ENCODE assay signal across 17 mouse cellular contexts in the genomic region with DNA sequence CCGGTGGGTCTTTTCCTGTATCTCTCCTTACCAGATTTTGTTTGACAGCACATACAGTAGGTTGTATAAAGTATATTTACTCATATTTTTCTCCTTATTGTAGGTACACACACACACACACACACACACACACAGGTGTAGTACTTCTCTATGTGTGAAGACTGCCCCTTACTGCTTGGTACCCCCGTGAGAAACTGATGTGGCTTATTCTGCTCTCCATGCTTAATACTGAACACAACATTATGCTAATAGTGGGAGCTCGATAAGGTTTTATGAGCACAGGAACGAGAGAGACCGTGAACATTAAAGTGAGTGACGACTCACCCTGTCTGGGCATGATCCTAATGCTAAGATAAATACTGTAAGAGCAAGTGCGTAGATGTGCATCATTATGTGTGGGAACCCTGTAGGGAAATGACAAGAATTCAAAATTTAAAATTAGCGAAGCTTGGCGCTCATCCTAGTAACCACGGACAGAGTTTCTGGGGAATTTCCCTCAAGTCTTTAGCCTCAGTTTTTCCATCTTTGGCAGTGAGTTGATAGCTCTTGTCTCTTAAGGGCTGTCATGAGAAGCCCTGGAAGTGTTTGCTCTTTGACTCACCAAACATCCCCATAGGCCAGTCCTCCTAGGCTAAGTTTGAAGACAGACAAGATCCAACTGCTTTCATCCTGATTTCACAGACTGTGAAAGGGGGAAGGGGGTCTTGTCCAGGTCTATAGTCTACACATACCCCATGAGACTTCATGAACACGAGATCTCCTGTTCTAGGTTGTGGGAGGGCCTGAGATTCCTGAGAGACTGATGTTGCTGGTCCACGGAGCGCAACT. TPM values are rescaled to one million over a fixed set of nuclear protein-coding genes. Genes with fewer than 3 reads are reported as not detected.
DNase-seq lines count a peak whose midpoint lies in the region; ATAC-seq and TF ChIP-seq lines count a peak whose summit lies in the region.
"Had no signal": no experiment of that assay in that cellular context is flagged by ENCODE, and none has a peak within 500 bp of the region (broad histone marks: within the 10 kb centered on the region; RNA-seq: fewer than 3 reads in every experiment).

No protein-coding gene starts in this region.

- H3K9me3 ChIP-seq in heart, postnatal 0 days (replicated peaks; ENCODE audit: control insufficient read depth, low read length): 0 out of 2 replicates have a peak, but pooled peaks cover 4% of the 10 kb centered on the region
- H3K9me3 ChIP-seq in CH12.LX (replicated peaks; ENCODE audit: low read length): no peaks in the 10 kb centered on the region
- no peaks in the 10 kb centered on the region for H3K9me3 ChIP-seq in limb, embryonic 14.5 days (ENCODE audit: control insufficient read depth, low read length)
- H3K9me3 ChIP-seq: forebrain, embryonic 12.5 days had no signal

- H3K27me3 ChIP-seq in heart, postnatal 0 days (ENCODE audit: control insufficient read depth, insufficient read depth, low read length): no peaks in the 10 kb centered on the region
- no peaks in the 10 kb centered on the region for H3K27me3 ChIP-seq in CH12.LX (replicated peaks)
- H3K27me3 ChIP-seq in limb, embryonic 14.5 days (ENCODE audit: control insufficient read depth, insufficient read depth, low read length): no peaks in the 10 kb centered on the region
- H3K27me3 ChIP-seq: forebrain, embryonic 12.5 days; megakaryocyte, embryonic 14.5 days had no signal

- in situ Hi-C loops in CH12.LX (cut with MboI; ENCODE audit: low pct_ligation_motif_present, low pct_unique_long_range_greater_than_20kb, low sequenced_read_pairs): no loop called here

- no peaks in the 10 kb centered on the region for H3K79me2 ChIP-seq in CH12.LX (replicated peaks; ENCODE audit: control insufficient read depth, extremely low read depth, insufficient read depth, poor library complexity, severe bottlenecking)

- H3K4me2 ChIP-seq in heart, postnatal 0 days (ENCODE audit: low read depth, low read length): no peak overlapping the region
- 0 out of 2 replicates have a peak overlapping the region, but pooled peaks have one; percentile 15 for H3K4me2 ChIP-seq in CH12.LX (ENCODE audit: insufficient read depth, low read depth, poor library complexity, severe bottlenecking)
- H3K4me2 ChIP-seq in limb, embryonic 14.5 days (replicated peaks; ENCODE audit: low read depth, low read length, severe bottlenecking): no peak overlapping the region
- H3K4me2 ChIP-seq: forebrain, embryonic 12.5 days had no signal

- no peak for TF ChIP-seq RAD21 in CH12.LX (IDR thresholded peaks at IDR 0.05; ENCODE audit: low read depth, low read length)

- ATAC-seq in heart, postnatal 0 days (ENCODE audit: insufficient read depth, low read depth): no peak
- ATAC-seq in limb, embryonic 14.5 days (ENCODE audit: low FRiP score, low read depth): 0 out of 2 replicates have a peak, but pooled peaks have one; percentile 34
- ATAC-seq: intestine, embryonic 16.5 days had no signal

- WGBS in heart, postnatal 0 days: 68% methylated on average over 13 of the region's 13 CpGs
- 50% methylated on average over 13 of the region's 13 CpGs for WGBS in limb, embryonic 14.5 days

- no peak overlapping the region for H3K9ac ChIP-seq in heart, postnatal 0 days (replicated peaks; ENCODE audit: low read depth, low read length)
- H3K9ac ChIP-seq in CH12.LX (ENCODE audit: insufficient read depth, low read depth): no peak overlapping the region
- no peak overlapping the region for H3K9ac ChIP-seq in limb, embryonic 14.5 days (ENCODE audit: low read depth, low read length, severe bottlenecking)
- H3K9ac ChIP-seq: forebrain, embryonic 12.5 days had no signal

- TF ChIP-seq CTCF in heart, postnatal 0 days (IDR thresholded peaks at IDR 0.05; ENCODE audit: low read depth): no peak
- TF ChIP-seq CTCF in CH12.LX (conservative IDR thresholded peaks at IDR 0.05 in 1 of 2, IDR thresholded peaks at IDR 0.05 in 1 of 2; ENCODE audit: low read depth in 2 of 2, low read length in 2 of 2): no peak

- no peak for TF ChIP-seq EP300 in heart, postnatal 0 days (IDR thresholded peaks at IDR 0.05; ENCODE audit: low read depth)
- no peak for TF ChIP-seq EP300 in CH12.LX (IDR thresholded peaks at IDR 0.05; ENCODE audit: low read length)

- no peak overlapping the region for H3K4me3 ChIP-seq in heart, postnatal 0 days (ENCODE audit: low read depth, low read length)
- H3K4me3 ChIP-seq in CH12.LX (replicated peaks in 1 of 3; ENCODE audit: low read depth in 2 of 3, low read length in 2 of 3, poor library complexity in 1 of 3): no peak overlapping the region
- no peak overlapping the region for H3K4me3 ChIP-seq in limb, embryonic 14.5 days (replicated peaks; ENCODE audit: low read length)
- H3K4me3 ChIP-seq: forebrain, embryonic 12.5 days; megakaryocyte, embryonic 14.5 days had no signal

- intact Hi-C loops in heart, postnatal 25 days (cut with DNase I): no loop called here
- intact Hi-C loops in left cerebral cortex, postnatal 10 days (cut with DNase I): no loop called here

- TF ChIP-seq POLR2A in CH12.LX (IDR thresholded peaks at IDR 0.05; ENCODE audit: low read depth, low read length): no peak
- TF ChIP-seq POLR2A in limb, embryonic 14.5 days (IDR thresholded peaks at IDR 0.05; ENCODE audit: borderline replicate concordance, extremely low read depth, insufficient read depth, insufficient read length): no peak

- H3K36me3 ChIP-seq in heart, postnatal 0 days (replicated peaks; ENCODE audit: control insufficient read depth, insufficient read depth, low read length): no peaks in the 10 kb centered on the region
- no peaks in the 10 kb centered on the region for H3K36me3 ChIP-seq in CH12.LX (replicated peaks in 1 of 2; ENCODE audit: control insufficient read depth in 1 of 2, insufficient read depth in 1 of 2, low read length in 1 of 2)
- no peaks in the 10 kb centered on the region for H3K36me3 ChIP-seq in limb, embryonic 14.5 days (ENCODE audit: control insufficient read depth, insufficient read depth, low read length)
- H3K36me3 ChIP-seq: forebrain, embryonic 12.5 days had no signal

- peaks cover 30% of the 10 kb centered on the region for H3K4me1 ChIP-seq in heart, postnatal 0 days (ENCODE audit: control insufficient read depth, insufficient read depth)
- peaks cover 0 to 9% of the 10 kb centered on the region in 2 experiments; a peak in 2 of 4 replicates for H3K4me1 ChIP-seq in CH12.LX (ENCODE audit: control insufficient read depth in 1 of 2, insufficient read depth in 2 of 2)
- peaks cover 32% of the 10 kb centered on the region for H3K4me1 ChIP-seq in limb, embryonic 14.5 days (ENCODE audit: control insufficient read depth, insufficient read depth, low read length)
- H3K4me1 ChIP-seq: forebrain, embryonic 12.5 days; megakaryocyte, embryonic 14.5 days had no signal

- dilution Hi-C loops in CH12.LX (cut with MboI; ENCODE audit: extremely low pct_ligation_motif_present, extremely low pct_unique_long_range_greater_than_20kb, low sequenced_read_pairs): no loop called here

- no peak for DNase-seq in heart, postnatal 0 days (ENCODE audit: low spot score)
- DNase-seq in heart, postnatal 25 days (ENCODE audit: low spot score): no peak
- peak; percentile 11 for DNase-seq in CH12.LX (ENCODE audit: extremely low read depth)
- DNase-seq in adipocyte (ENCODE audit: low spot score): peak; percentile 36
- no peak for DNase-seq in limb, embryonic 14.5 days (ENCODE audit: low spot score)
- no peak for DNase-seq in layer of hippocampus, adult 9-11 months
- no peak for DNase-seq in ovary, postnatal 10 days (ENCODE audit: low spot score)
- DNase-seq in left cerebral cortex, postnatal 10 days (ENCODE audit: extremely low spot score in 1 of 2, low spot score in 2 of 2): no peak
- DNase-seq: adrenal gland, adult 2 months; cerebellum, adult 9-10 months; gastrocnemius, postnatal 36 days; lung, adult 18-20 months; thymus, postnatal 36 days had no signal

- H3K27ac ChIP-seq in heart, postnatal 0 days (ENCODE audit: low read depth): 0 out of 2 replicates have a peak overlapping the region, but pooled peaks have one; percentile 2
- no peak overlapping the region for H3K27ac ChIP-seq in CH12.LX (ENCODE audit: insufficient read depth, low read depth)
- no peak overlapping the region for H3K27ac ChIP-seq in limb, embryonic 14.5 days (replicated peaks; ENCODE audit: low read depth, low read length)
- H3K27ac ChIP-seq: forebrain, embryonic 12.5 days had no signal

TF ChIP-seq in CH12.LX, 34 proteins besides CTCF, POLR2A, EP300 and RAD21 (continues in another document):
- TF ChIP-seq ZMIZ1 (IDR thresholded peaks at IDR 0.05; ENCODE audit: low read depth, low read length): no peak
- TF ChIP-seq JUN (IDR thresholded peaks at IDR 0.05; ENCODE audit: insufficient read depth, low read depth, low read length): no peak
- TF ChIP-seq SMC3 (IDR thresholded peaks at IDR 0.05; ENCODE audit: low read depth, low read length): no peak
- no peak for TF ChIP-seq USF2 (conservative IDR thresholded peaks at IDR 0.05; ENCODE audit: low read depth, low read length)
- no peak for TF ChIP-seq NELFE (IDR thresholded peaks at IDR 0.05; ENCODE audit: low read depth, low read length)
- no peak for TF ChIP-seq SIN3A (IDR thresholded peaks at IDR 0.05; ENCODE audit: low read length)
- no peak for TF ChIP-seq NRF1 (IDR thresholded peaks at IDR 0.05; ENCODE audit: low read depth, low read length)
- no peak for TF ChIP-seq TCF12 (IDR thresholded peaks at IDR 0.05; ENCODE audit: low read depth, low read length)
- no peak for TF ChIP-seq MAFK (IDR thresholded peaks at IDR 0.05; ENCODE audit: insufficient replicate concordance, low read length)

RNA-seq across cellular contexts. Expression of a gene that starts 24.2 kb away (rescaled TPM):
- total RNA-seq in heart, postnatal 0 days (2014; rRNA removed; ENCODE audit: low replicate concordance): 78.0 and 101 TPM in 2 replicates
- polyA plus RNA-seq in heart, postnatal 0 days (2015; fragmentation: Nextera tagmentation; extraction: Ambion mirVana): 87.2 and 94.9 TPM in 2 replicates
- 10 to 100 TPM; 53.2 to 55.7 TPM for total RNA-seq in heart, postnatal 25 days (2021)
- total RNA-seq in CH12.LX (2012; rRNA removed) (not detected in 2 replicates), CH12.LX (2014; rRNA removed) (not detected in 2 replicates)
- not detected in 2 replicates for polyA plus RNA-seq in CH12.LX (2012; ENCODE audit: insufficient read length, low read depth)
- 83.3 and 91.0 TPM in 2 replicates for polyA plus RNA-seq in limb, embryonic 14.5 days (2012; rRNA removed)
- polyA plus RNA-seq in limb, embryonic 14.5 days (2014; fragmentation: Nextera tagmentation; extraction: Ambion mirVana): 94.0 and 105 TPM in 2 replicates
- 10 to 100 TPM; 39.1 to 43.8 TPM for total RNA-seq in left cerebral cortex, postnatal 10 days (2021)
- total RNA-seq: hematopoietic stem cell, adult 5-6 weeks had no signal

RNA-seq across cellular contexts. Expression of a gene that starts 48.4 kb away (rescaled TPM):
- total RNA-seq in heart, postnatal 0 days (2014; rRNA removed; ENCODE audit: low replicate concordance): 51.8 and 64.5 TPM in 2 replicates
- 54.4 and 54.7 TPM in 2 replicates for polyA plus RNA-seq in heart, postnatal 0 days (2015; fragmentation: Nextera tagmentation; extraction: Ambion mirVana)
- total RNA-seq in heart, postnatal 25 days (2021): 10 to 100 TPM; 54.5 to 56.3 TPM
- total RNA-seq in CH12.LX (2012; rRNA removed): 17.7 and 18.4 TPM in 2 replicates
- total RNA-seq in CH12.LX (2014; rRNA removed): 25.5 and 25.8 TPM in 2 replicates
- polyA plus RNA-seq in CH12.LX (2012; ENCODE audit: insufficient read length, low read depth): 15.6 and 15.9 TPM in 2 replicates
- 41.3 TPM in 2 replicates for polyA plus RNA-seq in limb, embryonic 14.5 days (2012; rRNA removed)
- polyA plus RNA-seq in limb, embryonic 14.5 days (2014; fragmentation: Nextera tagmentation; extraction: Ambion mirVana): 52.8 and 55.6 TPM in 2 replicates
- total RNA-seq in left cerebral cortex, postnatal 10 days (2021): 10 to 100 TPM; 33.1 to 34.8 TPM

Comparison
In these comparisons a context has a peak if more than half of its experiments do, and no peak if none do; other contexts are left out.
1. DNase-seq: peak in CH12.LX (single experiment) and adipocyte (single experiment); none in heart, postnatal 0 days (single experiment), heart, postnatal 25 days (single experiment), limb, embryonic 14.5 days (single experiment), layer of hippocampus, adult 9-11 months (single experiment), ovary, postnatal 10 days (single experiment) and left cerebral cortex, postnatal 10 days (0 of 2).
2. RNA of a gene that starts 24.2 kb away (total RNA-seq): 78.0 to 101 TPM in heart, postnatal 0 days, 53.2 to 55.7 TPM in heart, postnatal 25 days and 39.1 to 43.8 TPM in left cerebral cortex, postnatal 10 days; not detected in CH12.LX; every median in the first group is over 10 times any median in the second.